Mouse (Mus musculus) limb, embryonic 15.5 days (tissue): ENCODE results near the gene Usp12. TPM values are rescaled to one million over a fixed set of nuclear protein-coding genes. Genes with fewer than 3 reads are reported as not detected.

ENCODE experiments used
- ATAC-seq: fragments of 200-750 bp; cut with Nextera tagmentation; 2 replicates; pipeline ENCODE4 v1.8.0; 2017; ENCODE audit warnings: low read depth, moderate TSS enrichment; ENCODE audit not compliant: insufficient number of reproducible peaks, low FRiP score, low TSS enrichment
- H3K27ac ChIP-seq: fragments of 300-500 bp; sonication (generic); 2 replicates; pipeline ENCODE4 v1.5.1; 2015; ENCODE audit warnings: moderate library complexity, mild to moderate bottlenecking, inconsistent platforms
- H3K27me3 ChIP-seq: fragments of 300-500 bp; sonication (generic); 2 replicates; pipeline ENCODE4 v1.6.1; 2015; ENCODE audit warnings: inconsistent platforms
- H3K36me3 ChIP-seq: fragments of 300-500 bp; sonication (generic); 2 replicates; pipeline ENCODE4 v1.6.1; 2015; ENCODE audit warnings: inconsistent platforms
- H3K4me1 ChIP-seq: fragments of 300-500 bp; sonication (generic); 2 replicates; pipeline ENCODE4 v1.6.1; 2015; ENCODE audit warnings: inconsistent platforms
- H3K4me2 ChIP-seq: fragments of 300-500 bp; sonication (generic); 2 replicates; pipeline ENCODE4 v1.6.1; 2015; ENCODE audit warnings: mild to moderate bottlenecking, inconsistent platforms
- H3K4me3 ChIP-seq: fragments of 300-500 bp; sonication (generic); 2 replicates; pipeline ENCODE4 v1.5.1; 2015; ENCODE audit warnings: mild to moderate bottlenecking, inconsistent platforms
- H3K9ac ChIP-seq: fragments of 300-500 bp; sonication (generic); 2 replicates; pipeline ENCODE4 v1.6.1; 2015; ENCODE audit warnings: inconsistent platforms
- H3K9me3 ChIP-seq: fragments of 300-500 bp; sonication (generic); 2 replicates; pipeline ENCODE4 v1.6.1; 2016; ENCODE audit warnings: inconsistent platforms
- WGBS: fragments of 180-500 bp; shearing (Covaris S2); methylation state at CpG from one replicate; pipeline ENCODE4 v1.1.7; 2015; 5-methylcytosine and 5-hydroxymethylcytosine counted together
- polyA plus RNA-seq: library from polyadenylated mRNA; unstranded; fragments of >200 nt; fragmentation: Nextera tagmentation; extraction: Ambion mirVana; gene quantifications from 2 replicates; pipeline ENCODE4 v1.2.1, GENCODE M21; 2015

Usp12 gene
- polyA plus RNA-seq, 1 experiment from 2014 or later: 16.6 TPM

GRCm38 (mm10) chr5:146794084-146794852 is 538 bp downstream of the Usp12 start:
- Histone ChIP-seq H3K9me3 (no peaks in the 10 kb centered on the region), H3K4me1 (peaks cover 37% of the 10 kb centered on the region), H3K4me3 (peak overlapping the region; percentile 98), H3K27me3 (no peaks in the 10 kb centered on the region), H3K27ac (peak overlapping the region; percentile 93), H3K36me3 (no peaks in the 10 kb centered on the region), H3K9ac (peak overlapping the region; percentile 89), H3K4me2 (peak overlapping the region; percentile 63)
- WGBS: under 1% methylated on average over 78 of the region's 83 CpGs
- ATAC-seq: peak; percentile 27; the same call in 1 of the 2 replicates

- no peaks in the 10 kb centered on the region for H3K36me3 ChIP-seq
- no peaks in the 10 kb centered on the region for H3K27me3 ChIP-seq
- H3K27ac ChIP-seq: peak overlapping the region; percentile 93
- peak overlapping the region; percentile 63 for H3K4me2 ChIP-seq
- H3K9ac ChIP-seq: peak overlapping the region; percentile 89
- H3K4me3 ChIP-seq: peak overlapping the region; percentile 98
- H3K9me3 ChIP-seq: no peaks in the 10 kb centered on the region
- ATAC-seq: no peak
- H3K4me1 ChIP-seq: peaks cover 37% of the 10 kb centered on the region
- WGBS: 1% methylated on average over 18 of the region's 18 CpGs
Observed at GRCm38 (mm10) chr5:146793630-146794083, 1.1 kb downstream of the Usp12 start.

- no peaks in the 10 kb centered on the region for H3K27me3 ChIP-seq
- ATAC-seq: no peak
- no peak overlapping the region for H3K27ac ChIP-seq
- H3K9ac ChIP-seq: no peak overlapping the region
- no peaks in the 10 kb centered on the region for H3K9me3 ChIP-seq
- H3K4me3 ChIP-seq: no peak overlapping the region
- 67% methylated on average over 7 of the region's 7 CpGs for WGBS
- H3K36me3 ChIP-seq: no peaks in the 10 kb centered on the region
- H3K4me2 ChIP-seq: no peak overlapping the region
- peaks cover 37% of the 10 kb centered on the region for H3K4me1 ChIP-seq
Observed at GRCm38 (mm10) chr5:146792140-146792791, 2.5 kb downstream of the Usp12 start.

- H3K4me3 ChIP-seq: no peak overlapping the region
- peaks cover 37% of the 10 kb centered on the region for H3K4me1 ChIP-seq
- ATAC-seq: no peak
- H3K9me3 ChIP-seq: no peaks in the 10 kb centered on the region
- H3K9ac ChIP-seq: no peak overlapping the region
- WGBS: 58% methylated on average over 8 of the region's 8 CpGs
- H3K4me2 ChIP-seq: no peak overlapping the region
- H3K36me3 ChIP-seq: no peaks in the 10 kb centered on the region
- no peak overlapping the region; the same call in 1 of the 2 replicates for H3K27ac ChIP-seq
- no peaks in the 10 kb centered on the region for H3K27me3 ChIP-seq
Observed at GRCm38 (mm10) chr5:146790944-146791343, 3.9 kb downstream of the Usp12 start.

- Histone ChIP-seq H3K9me3 (no peaks in the 10 kb centered on the region), H3K4me2 (no peak overlapping the region), H3K9ac (no peak overlapping the region), H3K36me3 (no peaks in the 10 kb centered on the region), H3K27ac (no peak overlapping the region), H3K4me3 (no peak overlapping the region), H3K4me1 (peaks cover 37% of the 10 kb centered on the region), H3K27me3 (no peaks in the 10 kb centered on the region)
- WGBS: 64% methylated on average over 9 of the region's 9 CpGs
- ATAC-seq: no peak
Observed at GRCm38 (mm10) chr5:146789413-146789812, 5.4 kb downstream of the Usp12 start.

GRCm38 (mm10) chr5:146786123-146786522 is 8.7 kb downstream of the Usp12 start:
- no peaks in the 10 kb centered on the region for H3K27me3 ChIP-seq
- no peaks in the 10 kb centered on the region for H3K9me3 ChIP-seq
- no peak overlapping the region for H3K27ac ChIP-seq
- H3K4me1 ChIP-seq: peaks cover 17% of the 10 kb centered on the region
- no peak overlapping the region for H3K4me3 ChIP-seq
- 50% methylated on average over 8 of the region's 8 CpGs for WGBS
- no peak overlapping the region for H3K4me2 ChIP-seq
- H3K36me3 ChIP-seq: no peaks in the 10 kb centered on the region
- no peak overlapping the region for H3K9ac ChIP-seq
- no peak for ATAC-seq

- no peak for ATAC-seq
- WGBS: 89% methylated on average over 10 of the region's 10 CpGs
Observed at GRCm38 (mm10) chr5:146783891-146784290, 10.9 kb downstream of the Usp12 start.

GRCm38 (mm10) chr5:146783300-146783699 is 11.5 kb downstream of the Usp12 start:
- Histone ChIP-seq H3K4me3 (no peak overlapping the region), H3K27me3 (no peaks in the 10 kb centered on the region), H3K36me3 (no peaks in the 10 kb centered on the region), H3K27ac (no peak overlapping the region), H3K4me2 (no peak overlapping the region), H3K9me3 (no peaks in the 10 kb centered on the region), H3K4me1 (peaks cover 7% of the 10 kb centered on the region; the same call in 1 of the 2 replicates), H3K9ac (no peak overlapping the region)
- WGBS: 81% methylated on average over 10 of the region's 10 CpGs
- ATAC-seq: no peak

More at GRCm38 (mm10) chr5:146783891-146784290, 10.9 kb downstream of the Usp12 start:
- H3K9me3 ChIP-seq: no peaks in the 10 kb centered on the region
- no peaks in the 10 kb centered on the region for H3K27me3 ChIP-seq
- H3K36me3 ChIP-seq: no peaks in the 10 kb centered on the region
- no peak overlapping the region for H3K4me3 ChIP-seq
- no peak overlapping the region for H3K27ac ChIP-seq
- H3K4me2 ChIP-seq: no peak overlapping the region
- H3K9ac ChIP-seq: no peak overlapping the region
- H3K4me1 ChIP-seq: peaks cover 7% of the 10 kb centered on the region; the same call in 1 of the 2 replicates

- ATAC-seq: no peak
- 79% methylated on average over 9 of the region's 9 CpGs for WGBS
- Histone ChIP-seq H3K4me3 (no peak overlapping the region), H3K9me3 (no peaks in the 10 kb centered on the region), H3K36me3 (no peaks in the 10 kb centered on the region), H3K4me1 (peaks cover 7% of the 10 kb centered on the region; the same call in 1 of the 2 replicates), H3K27ac (no peak overlapping the region), H3K9ac (no peak overlapping the region), H3K27me3 (no peaks in the 10 kb centered on the region), H3K4me2 (no peak overlapping the region)
Observed at GRCm38 (mm10) chr5:146781663-146782062, 13.1 kb downstream of the Usp12 start.

- peaks cover 7% of the 10 kb centered on the region; the same call in 1 of the 2 replicates for H3K4me1 ChIP-seq
- H3K27me3 ChIP-seq: no peaks in the 10 kb centered on the region
- no peak overlapping the region for H3K4me2 ChIP-seq
- H3K9me3 ChIP-seq: no peaks in the 10 kb centered on the region
- H3K9ac ChIP-seq: no peak overlapping the region
- H3K4me3 ChIP-seq: no peak overlapping the region
- peak; percentile 46; the same call in 1 of the 2 replicates for ATAC-seq
- H3K36me3 ChIP-seq: no peaks in the 10 kb centered on the region
- no peak overlapping the region for H3K27ac ChIP-seq
- WGBS: 75% methylated on average over 5 of the region's 5 CpGs
Observed at GRCm38 (mm10) chr5:146779931-146780330, 14.9 kb downstream of the Usp12 start.

- Histone ChIP-seq H3K4me2 (no peak overlapping the region), H3K9me3 (no peaks in the 10 kb centered on the region), H3K4me1 (peaks cover 10% of the 10 kb centered on the region; the same call in 1 of the 2 replicates), H3K27ac (no peak overlapping the region), H3K36me3 (no peaks in the 10 kb centered on the region), H3K4me3 (no peak overlapping the region), H3K27me3 (no peaks in the 10 kb centered on the region), H3K9ac (no peak overlapping the region)
- WGBS: 85% methylated on average over 13 of the region's 13 CpGs
- no peak for ATAC-seq
Observed at GRCm38 (mm10) chr5:146776988-146777639, 17.7 kb downstream of the Usp12 start.
